Comparison of ENCODE assay signal across 9 mouse cellular contexts in genomic region chr7:49497426-49497892, GRCm38 (mm10).
A peak's percentile ranks its signal among the peaks of the same experiment; 100 is the strongest.
DNase-seq lines count a peak whose midpoint lies in the region; ATAC-seq and TF ChIP-seq lines count a peak whose summit lies in the region.
"Had no signal": no experiment of that assay in that cellular context is flagged by ENCODE, and none has a peak within 500 bp of the region (broad histone marks: within the 10 kb centered on the region; RNA-seq: fewer than 3 reads in every experiment).

No protein-coding gene starts in this region.

- no peak overlapping the region for H3K9ac ChIP-seq in forebrain, embryonic 12.5 days
- H3K9ac ChIP-seq in forebrain, postnatal 0 days, result no peak overlapping the region
- H3K9ac ChIP-seq in lung, embryonic 16.5 days (ENCODE audit: low read length), result no peak overlapping the region
- H3K9ac ChIP-seq in limb, embryonic 14.5 days (ENCODE audit: low read depth, low read length, severe bottlenecking), result no peak overlapping the region
- H3K9ac ChIP-seq: liver, embryonic 15.5 days had no signal

- H3K4me2 ChIP-seq in forebrain, embryonic 12.5 days, result 0 out of 2 replicates have a peak overlapping the region, but pooled peaks have one; percentile 2
- no peak overlapping the region for H3K4me2 ChIP-seq in forebrain, postnatal 0 days (ENCODE audit: low read depth)
- H3K4me2 ChIP-seq in lung, embryonic 16.5 days (ENCODE audit: low read depth, low read length), result no peak overlapping the region
- peak overlapping the region; percentile 29; the same call in 1 of the 2 replicates for H3K4me2 ChIP-seq in limb, embryonic 14.5 days (replicated peaks; ENCODE audit: low read depth, low read length, severe bottlenecking)

- peaks cover 24% of the 10 kb centered on the region; the same call in 1 of the 2 replicates for H3K27me3 ChIP-seq in forebrain, embryonic 12.5 days
- no peaks in the 10 kb centered on the region for H3K27me3 ChIP-seq in forebrain, postnatal 0 days (ENCODE audit: insufficient read depth, low read length)
- no peaks in the 10 kb centered on the region for H3K27me3 ChIP-seq in lung, embryonic 16.5 days (ENCODE audit: control insufficient read depth, insufficient read depth, low read depth, low read length)
- H3K27me3 ChIP-seq in heart, embryonic 10.5 days (ENCODE audit: insufficient read depth, poor library complexity, severe bottlenecking), result no peaks in the 10 kb centered on the region
- H3K27me3 ChIP-seq in limb, embryonic 14.5 days (ENCODE audit: control insufficient read depth, insufficient read depth, low read length), result no peaks in the 10 kb centered on the region
- H3K27me3 ChIP-seq: liver, embryonic 15.5 days had no signal

- TF ChIP-seq CTCF in forebrain, postnatal 0 days (IDR thresholded peaks at IDR 0.05; ENCODE audit: low read depth), result no peak

- 44% methylated on average over 4 of the region's 4 CpGs for WGBS in forebrain, embryonic 12.5 days
- WGBS in forebrain, postnatal 0 days, result 63% methylated on average over 4 of the region's 4 CpGs
- WGBS in lung, embryonic 16.5 days, result 55% methylated on average over 4 of the region's 4 CpGs
- 38% methylated on average over 4 of the region's 4 CpGs for WGBS in heart, embryonic 10.5 days
- WGBS in limb, embryonic 14.5 days, result 35% methylated on average over 4 of the region's 4 CpGs

- no peak for TF ChIP-seq POLR2A in limb, embryonic 14.5 days (IDR thresholded peaks at IDR 0.05; ENCODE audit: borderline replicate concordance, extremely low read depth, insufficient read depth, insufficient read length)

- H3K4me1 ChIP-seq in forebrain, embryonic 12.5 days, result peaks cover 24% of the 10 kb centered on the region
- H3K4me1 ChIP-seq in forebrain, postnatal 0 days (ENCODE audit: insufficient read depth), result peaks cover 15% of the 10 kb centered on the region
- peaks cover 22% of the 10 kb centered on the region for H3K4me1 ChIP-seq in lung, embryonic 16.5 days (replicated peaks; ENCODE audit: control insufficient read depth, insufficient read depth, low read length)
- H3K4me1 ChIP-seq in heart, embryonic 10.5 days, result peaks cover 54% of the 10 kb centered on the region
- peaks cover 16% of the 10 kb centered on the region for H3K4me1 ChIP-seq in limb, embryonic 14.5 days (ENCODE audit: control insufficient read depth, insufficient read depth, low read length)

- H3K27ac ChIP-seq in forebrain, embryonic 12.5 days, result peak overlapping the region; percentile 68
- no peak overlapping the region for H3K27ac ChIP-seq in forebrain, postnatal 0 days (ENCODE audit: low read depth, low read length)
- H3K27ac ChIP-seq in lung, embryonic 16.5 days (ENCODE audit: low read length), result peak overlapping the region; percentile 4; the same call in 1 of the 2 replicates
- H3K27ac ChIP-seq in heart, embryonic 10.5 days, result peak overlapping the region; percentile 86
- no peak overlapping the region for H3K27ac ChIP-seq in limb, embryonic 14.5 days (replicated peaks; ENCODE audit: low read depth, low read length)
- H3K27ac ChIP-seq: liver, embryonic 15.5 days had no signal

- DNase-seq in forebrain, postnatal 0 days, result no peak
- no peak for DNase-seq in lung, adult 18-20 months
- no peak for DNase-seq in heart, embryonic 10.5 days (ENCODE audit: low spot score)
- DNase-seq in limb, embryonic 14.5 days (ENCODE audit: low spot score), result no peak
- no peak for DNase-seq in MN1 (ENCODE audit: low spot score)

- H3K4me3 ChIP-seq in forebrain, embryonic 12.5 days (replicated peaks), result no peak overlapping the region
- H3K4me3 ChIP-seq in forebrain, postnatal 0 days (ENCODE audit: low read depth, low read length), result no peak overlapping the region
- no peak overlapping the region for H3K4me3 ChIP-seq in lung, embryonic 16.5 days (ENCODE audit: low read length)
- peak overlapping the region; percentile 36 for H3K4me3 ChIP-seq in heart, embryonic 10.5 days
- H3K4me3 ChIP-seq in limb, embryonic 14.5 days (replicated peaks; ENCODE audit: low read length), result no peak overlapping the region
- H3K4me3 ChIP-seq: liver, embryonic 15.5 days had no signal

- no peak for ATAC-seq in forebrain, embryonic 12.5 days (ENCODE audit: low FRiP score)
- no peak for ATAC-seq in forebrain, postnatal 0 days
- ATAC-seq in lung, embryonic 16.5 days (ENCODE audit: low read depth), result peak; percentile 5; the same call in 1 of the 2 replicates
- no peak for ATAC-seq in limb, embryonic 14.5 days (ENCODE audit: low FRiP score, low read depth)
- ATAC-seq in inflammation-experienced regulatory T-cells, adult 6 months, result no peak

- no peaks in the 10 kb centered on the region for H3K36me3 ChIP-seq in forebrain, embryonic 12.5 days (replicated peaks)
- H3K36me3 ChIP-seq in forebrain, postnatal 0 days (ENCODE audit: insufficient read depth), result peaks cover 9% of the 10 kb centered on the region; the same call in 1 of the 2 replicates
- peaks cover 3% of the 10 kb centered on the region; the same call in 1 of the 2 replicates for H3K36me3 ChIP-seq in lung, embryonic 16.5 days (ENCODE audit: control insufficient read depth, insufficient read depth, low read length)
- peaks cover 14% of the 10 kb centered on the region for H3K36me3 ChIP-seq in heart, embryonic 10.5 days
- no peaks in the 10 kb centered on the region for H3K36me3 ChIP-seq in limb, embryonic 14.5 days (ENCODE audit: control insufficient read depth, insufficient read depth, low read length)
- H3K36me3 ChIP-seq: liver, embryonic 15.5 days had no signal

- no peaks in the 10 kb centered on the region for H3K9me3 ChIP-seq in forebrain, embryonic 12.5 days
- H3K9me3 ChIP-seq in forebrain, postnatal 0 days (ENCODE audit: low read length), result no peaks in the 10 kb centered on the region
- no peaks in the 10 kb centered on the region for H3K9me3 ChIP-seq in lung, embryonic 16.5 days (ENCODE audit: control insufficient read depth, low read length)
- no peaks in the 10 kb centered on the region for H3K9me3 ChIP-seq in heart, embryonic 10.5 days
- H3K9me3 ChIP-seq in limb, embryonic 14.5 days (ENCODE audit: control insufficient read depth, low read length), result no peaks in the 10 kb centered on the region
- H3K9me3 ChIP-seq: liver, embryonic 15.5 days had no signal

Comparison
In these comparisons a context has a peak if more than half of its experiments do, and no peak if none do; other contexts are left out.
1. H3K27ac ChIP-seq: peak in forebrain, embryonic 12.5 days (single experiment), lung, embryonic 16.5 days (single experiment) and heart, embryonic 10.5 days (single experiment); none in forebrain, postnatal 0 days (single experiment) and limb, embryonic 14.5 days (single experiment).
2. H3K4me2 ChIP-seq: peak in forebrain, embryonic 12.5 days (single experiment) and limb, embryonic 14.5 days (single experiment); none in forebrain, postnatal 0 days (single experiment) and lung, embryonic 16.5 days (single experiment).